Mouse (Mus musculus): ENCODE data around the gene Utp20. TPM values are rescaled to one million over a fixed set of nuclear protein-coding genes. Genes with fewer than 3 reads are reported as not detected.

The Utp20 gene
- polyA plus RNA-seq, 1 experiment from 2014 or later: 16.6 TPM

- Histone ChIP-seq H3K27ac (peak within 1 kb of the TSS; percentile 91), H3K4me1 (replicated peaks) (peaks cover 18% of the 10 kb centered on the region), H3K9me3 (no peaks in the 10 kb centered on the region), H3K27me3 (ENCODE audit: insufficient read depth, poor library complexity, severe bottlenecking) (no peaks in the 10 kb centered on the region), H3K36me3 (peaks cover 13% of the 10 kb centered on the region; the same call in 1 of the 2 replicates), H3K4me3 (peak within 1 kb of the TSS; percentile 97)
- DNase-seq (ENCODE audit: low spot score): peak; percentile 90
- under 1% methylated on average over 65 of the region's 65 CpGs for WGBS
Measured at GRCm38 (mm10) chr10:88730571-88731495, 95.8 kb downstream of the Utp20 start, which contains the start of gene Arl1. Gene Arl1, plus strand, starts transcription at chr10:88730858.

- Histone ChIP-seq H3K9me3 (no peaks in the 10 kb centered on the region), H3K36me3 (no peaks in the 10 kb centered on the region), H3K27ac (no peak overlapping the region), H3K4me1 (replicated peaks) (peaks cover 17% of the 10 kb centered on the region), H3K4me3 (no peak overlapping the region), H3K27me3 (ENCODE audit: insufficient read depth, poor library complexity, severe bottlenecking) (no peaks in the 10 kb centered on the region)
- DNase-seq (ENCODE audit: low spot score): no peak
- 74% methylated on average over 8 of the region's 8 CpGs for WGBS
Measured at GRCm38 (mm10) chr10:88728166-88728565, 98.4 kb downstream of the Utp20 start.

- WGBS: 49% methylated on average over 1 of the region's 1 CpGs
- H3K36me3 ChIP-seq: no peaks in the 10 kb centered on the region
- H3K27ac ChIP-seq: no peak overlapping the region
- peak; percentile 22 for DNase-seq (ENCODE audit: low spot score)
- H3K4me1 ChIP-seq (replicated peaks): peaks cover 10% of the 10 kb centered on the region
- no peaks in the 10 kb centered on the region for H3K9me3 ChIP-seq
- no peak overlapping the region for H3K4me3 ChIP-seq
- no peaks in the 10 kb centered on the region for H3K27me3 ChIP-seq (ENCODE audit: insufficient read depth, poor library complexity, severe bottlenecking)
Measured at GRCm38 (mm10) chr10:88727128-88727527, 99.5 kb downstream of the Utp20 start.

- Histone ChIP-seq H3K4me3 (no peak overlapping the region), H3K9me3 (no peaks in the 10 kb centered on the region), H3K27ac (no peak overlapping the region), H3K36me3 (no peaks in the 10 kb centered on the region), H3K27me3 (ENCODE audit: insufficient read depth, poor library complexity, severe bottlenecking) (no peaks in the 10 kb centered on the region), H3K4me1 (replicated peaks) (peaks cover 3% of the 10 kb centered on the region)
- 60% methylated on average over 2 of the region's 2 CpGs for WGBS
- no peak for DNase-seq (ENCODE audit: low spot score)
Measured at GRCm38 (mm10) chr10:88725343-88725742, 101.3 kb downstream of the Utp20 start.

- no peak overlapping the region for H3K27ac ChIP-seq
- H3K4me3 ChIP-seq: no peak overlapping the region
- no peaks in the 10 kb centered on the region for H3K27me3 ChIP-seq (ENCODE audit: insufficient read depth, poor library complexity, severe bottlenecking)
- no peaks in the 10 kb centered on the region for H3K9me3 ChIP-seq
- no peaks in the 10 kb centered on the region for H3K36me3 ChIP-seq
- 85% methylated on average over 1 of the region's 1 CpGs for WGBS
- H3K4me1 ChIP-seq (replicated peaks): 0 out of 2 replicates have a peak, but pooled peaks cover 6% of the 10 kb centered on the region
- no peak for DNase-seq (ENCODE audit: low spot score)
Measured at GRCm38 (mm10) chr10:88719618-88720017, 107.0 kb downstream of the Utp20 start.

- H3K27ac ChIP-seq: no peak overlapping the region
- H3K27me3 ChIP-seq (ENCODE audit: insufficient read depth, poor library complexity, severe bottlenecking): no peaks in the 10 kb centered on the region
- no peaks in the 10 kb centered on the region for H3K9me3 ChIP-seq
- H3K4me3 ChIP-seq: no peak overlapping the region
- no peaks in the 10 kb centered on the region for H3K36me3 ChIP-seq
- H3K4me1 ChIP-seq (replicated peaks): 0 out of 2 replicates have a peak, but pooled peaks cover 6% of the 10 kb centered on the region
- WGBS: 51% methylated on average over 2 of the region's 2 CpGs
- no peak for DNase-seq (ENCODE audit: low spot score)
Measured at GRCm38 (mm10) chr10:88717756-88718025, 108.9 kb downstream of the Utp20 start.

- Histone ChIP-seq H3K27me3 (ENCODE audit: insufficient read depth, poor library complexity, severe bottlenecking) (no peaks in the 10 kb centered on the region), H3K4me3 (no peak overlapping the region), H3K4me1 (replicated peaks) (0 out of 2 replicates have a peak, but pooled peaks cover 6% of the 10 kb centered on the region), H3K36me3 (no peaks in the 10 kb centered on the region), H3K9me3 (no peaks in the 10 kb centered on the region), H3K27ac (no peak overlapping the region)
- WGBS: 50% methylated on average over 13 of the region's 13 CpGs
- DNase-seq (ENCODE audit: low spot score): no peak
Measured at GRCm38 (mm10) chr10:88716986-88717755, 109.4 kb downstream of the Utp20 start.

GRCm38 (mm10) chr10:88715621-88716020 lies 111.0 kb downstream of the Utp20 start:
- H3K4me1 ChIP-seq (replicated peaks): 0 out of 2 replicates have a peak, but pooled peaks cover 6% of the 10 kb centered on the region
- 79% methylated on average over 6 of the region's 6 CpGs for WGBS
- no peak overlapping the region for H3K4me3 ChIP-seq
- H3K36me3 ChIP-seq: no peaks in the 10 kb centered on the region
- no peak overlapping the region for H3K27ac ChIP-seq
- H3K27me3 ChIP-seq (ENCODE audit: insufficient read depth, poor library complexity, severe bottlenecking): no peaks in the 10 kb centered on the region
- no peaks in the 10 kb centered on the region for H3K9me3 ChIP-seq
- DNase-seq (ENCODE audit: low spot score): no peak

- WGBS: 84% methylated on average over 4 of the region's 4 CpGs
- H3K27me3 ChIP-seq (ENCODE audit: insufficient read depth, poor library complexity, severe bottlenecking): no peaks in the 10 kb centered on the region
- 0 out of 2 replicates have a peak, but pooled peaks cover 6% of the 10 kb centered on the region for H3K4me1 ChIP-seq (replicated peaks)
- no peak overlapping the region for H3K4me3 ChIP-seq
- no peaks in the 10 kb centered on the region for H3K36me3 ChIP-seq
- no peak for DNase-seq (ENCODE audit: low spot score)
- H3K9me3 ChIP-seq: no peaks in the 10 kb centered on the region
- no peak overlapping the region for H3K27ac ChIP-seq
Measured at GRCm38 (mm10) chr10:88714744-88715143, 111.9 kb downstream of the Utp20 start.

GRCm38 (mm10) chr10:88712359-88712758 lies 114.2 kb downstream of the Utp20 start:
- no peak for DNase-seq (ENCODE audit: low spot score)
- no peaks in the 10 kb centered on the region for H3K36me3 ChIP-seq
- no peak overlapping the region for H3K4me3 ChIP-seq
- H3K9me3 ChIP-seq: no peaks in the 10 kb centered on the region
- H3K27ac ChIP-seq: no peak overlapping the region
- H3K27me3 ChIP-seq (ENCODE audit: insufficient read depth, poor library complexity, severe bottlenecking): no peaks in the 10 kb centered on the region
- 0 out of 2 replicates have a peak, but pooled peaks cover 6% of the 10 kb centered on the region for H3K4me1 ChIP-seq (replicated peaks)
- 85% methylated on average over 6 of the region's 6 CpGs for WGBS

- peak; percentile 18 for DNase-seq (ENCODE audit: low spot score)
- H3K27me3 ChIP-seq (ENCODE audit: insufficient read depth, poor library complexity, severe bottlenecking): no peaks in the 10 kb centered on the region
- no peaks in the 10 kb centered on the region for H3K36me3 ChIP-seq
- 61% methylated on average over 10 of the region's 10 CpGs for whole genome bisulfite sequencing
- H3K27ac ChIP-seq: no peak overlapping the region
- H3K4me3 ChIP-seq: no peak overlapping the region
- 0 out of 2 replicates have a peak, but pooled peaks cover 2% of the 10 kb centered on the region for H3K9me3 ChIP-seq
- no peaks in the 10 kb centered on the region for H3K4me1 ChIP-seq (replicated peaks)
Measured at GRCm38 (mm10) chr10:88708671-88709523, 117.7 kb downstream of the Utp20 start.

- 0 out of 2 replicates have a peak, but pooled peaks cover 4% of the 10 kb centered on the region for H3K9me3 ChIP-seq
- WGBS: 74% methylated on average over 6 of the region's 6 CpGs
- no peak overlapping the region for H3K4me3 ChIP-seq
- DNase-seq (ENCODE audit: low spot score): no peak
- H3K36me3 ChIP-seq: no peaks in the 10 kb centered on the region
- no peaks in the 10 kb centered on the region for H3K27me3 ChIP-seq (ENCODE audit: insufficient read depth, poor library complexity, severe bottlenecking)
- no peaks in the 10 kb centered on the region for H3K4me1 ChIP-seq (replicated peaks)
- H3K27ac ChIP-seq: no peak overlapping the region
Measured at GRCm38 (mm10) chr10:88700938-88701337, 125.7 kb downstream of the Utp20 start.
